Mouse (Mus musculus) G1E (cell line): ENCODE data around the gene Tcirg1.

Source experiments
- CTCF ChIP-seq: IDR thresholded peaks from 2 replicates; pipeline ENCODE4 v1.5.1; 2012; ENCODE audit warnings: low read depth, low read length, inconsistent platforms, mixed read lengths
- GATA1 ChIP-seq: IDR thresholded peaks from 2 replicates; pipeline ENCODE4 v1.6.1; 2012; ENCODE audit warnings: borderline replicate concordance, low read length, inconsistent platforms, mixed read lengths
- GATA2 ChIP-seq: IDR thresholded peaks from 2 replicates; pipeline ENCODE4 v1.6.1; 2012; ENCODE audit warnings: low read depth, low read length, inconsistent platforms, borderline replicate concordance

GRCm38 (mm10) chr19:3905261-3905969 lies 1.5 kb downstream of the Tcirg1 start:
- no peak for TF ChIP-seq CTCF
- TF ChIP-seq GATA1: no peak
- TF ChIP-seq GATA2: no peak
